In genomic region chr16:72737154-72737553, GRCm38 (mm10) we compare ENCODE assay signal across 10 mouse cellular contexts.
A peak's percentile ranks its signal among the peaks of the same experiment; 100 is the strongest.
DNase-seq lines count a peak whose midpoint lies in the region; ATAC-seq lines count a peak whose summit lies in the region.
"Had no signal": no experiment of that assay in that cellular context is flagged by ENCODE, and none has a peak within 500 bp of the region (broad histone marks: within the 10 kb centered on the region; RNA-seq: fewer than 3 reads in every experiment).

No protein-coding gene starts in this region.

- peak; percentile 44 to 56 for DNase-seq in heart, adult 18-20 months
- DNase-seq in heart, embryonic 10.5 days (ENCODE audit: low spot score): no peak
- peak; percentile 7 for DNase-seq in Muller cell, postnatal 12 days (ENCODE audit: inconsistent ontology term)
- DNase-seq in cerebellum, postnatal 25 days: peak; percentile 38 to 67
- peak; percentile 17 to 47 for DNase-seq in kidney, adult 8-10 months
- DNase-seq in spleen, postnatal 4 days (ENCODE audit: low spot score in 2 of 2): no peak
- DNase-seq: retina, postnatal 1 day had no signal

- no peaks in the 10 kb centered on the region for H3K4me1 ChIP-seq in heart, embryonic 10.5 days
- H3K4me1 ChIP-seq: forebrain, embryonic 15.5 days had no signal

- no peaks in the 10 kb centered on the region for H3K9me3 ChIP-seq in heart, embryonic 10.5 days
- H3K9me3 ChIP-seq: forebrain, embryonic 15.5 days had no signal

- H3K4me3 ChIP-seq in heart, embryonic 10.5 days: no peak overlapping the region
- H3K4me3 ChIP-seq: forebrain, embryonic 15.5 days had no signal

- H3K27ac ChIP-seq in heart, embryonic 10.5 days: no peak overlapping the region
- H3K27ac ChIP-seq: forebrain, embryonic 15.5 days had no signal

- 64% methylated on average over 4 of the region's 4 CpGs for WGBS in heart, embryonic 10.5 days

- ATAC-seq in megakaryocyte, adult 5-6 weeks (ENCODE audit: poor library complexity, severe bottlenecking): no peak
- ATAC-seq in activated CD4-positive, CD25-positive, alpha-beta regulatory T cell, adult 4 months: no peak
- ATAC-seq: forebrain, embryonic 15.5 days had no signal

- H3K36me3 ChIP-seq in heart, embryonic 10.5 days: peaks cover 4% of the 10 kb centered on the region

- H3K27me3 ChIP-seq in heart, embryonic 10.5 days (ENCODE audit: insufficient read depth, poor library complexity, severe bottlenecking): no peaks in the 10 kb centered on the region
- H3K27me3 ChIP-seq: forebrain, embryonic 15.5 days had no signal

Comparison
In these comparisons a context has a peak if more than half of its experiments do, and no peak if none do; other contexts are left out.
1. DNase-seq: peak in heart, adult 18-20 months (2 of 2), Muller cell, postnatal 12 days (single experiment), cerebellum, postnatal 25 days (2 of 2) and kidney, adult 8-10 months (2 of 2); none in heart, embryonic 10.5 days (single experiment) and spleen, postnatal 4 days (0 of 2).